Mouse (Mus musculus) intestine, postnatal 0 days (tissue): ENCODE measurements around the gene Inhbe. TPM values are rescaled to one million over a fixed set of nuclear protein-coding genes. Genes with fewer than 3 reads are reported as not detected.

Source experiments
- ATAC-seq: fragments of 200-750 bp; cut with Nextera tagmentation; 2 replicates; pipeline ENCODE4 v1.8.0; 2017; ENCODE audit warnings: mild to moderate bottlenecking, moderate TSS enrichment, moderate library complexity
- H3K27ac ChIP-seq: fragments of 300-500 bp; sonication (generic); 2 replicates; pipeline ENCODE4 v1.5.1; 2014; ENCODE audit warnings: mild to moderate bottlenecking, low read depth, low read length, moderate library complexity
- H3K27me3 ChIP-seq: fragments of 300-500 bp; sonication (generic); replicated peaks from 2 replicates; pipeline ENCODE4 v1.6.1; 2014; ENCODE audit warnings: low read length, mixed read lengths; ENCODE audit not compliant: control insufficient read depth, insufficient read depth
- H3K36me3 ChIP-seq: fragments of 300-500 bp; sonication (generic); 2 replicates; pipeline ENCODE4 v1.6.1; 2014; ENCODE audit warnings: mild to moderate bottlenecking, moderate library complexity; ENCODE audit not compliant: control insufficient read depth, insufficient read depth
- H3K4me1 ChIP-seq: fragments of 300-500 bp; sonication (generic); replicated peaks from 2 replicates; pipeline ENCODE4 v1.6.1; 2014; ENCODE audit warnings: antibody characterized with exemption, low read length, mixed read lengths; ENCODE audit not compliant: control insufficient read depth, insufficient read depth
- H3K4me2 ChIP-seq: fragments of 300-500 bp; sonication (generic); replicated peaks from 2 replicates; pipeline ENCODE4 v1.6.1; 2014; ENCODE audit warnings: low read depth, mild to moderate bottlenecking, moderate library complexity
- H3K4me3 ChIP-seq: fragments of 300-500 bp; sonication (generic); 2 replicates; pipeline ENCODE4 v1.5.1; 2014; ENCODE audit warnings: low read depth, low read length
- H3K9ac ChIP-seq: fragments of 300-500 bp; sonication (generic); 2 replicates; pipeline ENCODE4 v1.6.1; 2014; ENCODE audit warnings: mild to moderate bottlenecking, low read depth, low read length
- H3K9me3 ChIP-seq: fragments of 300-500 bp; sonication (generic); 2 replicates; pipeline ENCODE4 v1.6.1; 2016; ENCODE audit warnings: mixed run types; ENCODE audit not compliant: control insufficient read depth
- CTCF ChIP-seq: sonication (generic); IDR thresholded peaks from 2 replicates; pipeline ENCODE4 v1.5.1; 2016; ENCODE audit warnings: low read depth, mild to moderate bottlenecking, control low read depth, antibody characterized with exemption, moderate library complexity
- WGBS: fragments of 180-500 bp; shearing (Covaris S2); extraction: QIAGEN DNeasy Blood & Tissue Kit; methylation state at CpG from one replicate; pipeline ENCODE4 v1.1.7; 2014; 5-methylcytosine and 5-hydroxymethylcytosine counted together
- polyA plus RNA-seq: library from polyadenylated mRNA; unstranded; fragments of >200 nt; fragmentation: Nextera tagmentation; extraction: Ambion mirVana; gene quantifications from 2 replicates; pipeline ENCODE4 v1.2.1, GENCODE M21; 2015

Gene Inhbe
- polyA plus RNA-seq, 1 experiment from 2014 or later = 0.04 TPM

- Histone ChIP-seq H3K36me3 (no peaks in the 10 kb centered on the region), H3K4me2 (peak overlapping the region; percentile 84), H3K9ac (peak overlapping the region; percentile 96; the same call in 1 of the 2 replicates), H3K27ac (no peak overlapping the region), H3K27me3 (no peaks in the 10 kb centered on the region), H3K9me3 (no peaks in the 10 kb centered on the region), H3K4me3 (peak overlapping the region; percentile 73), H3K4me1 (no peaks in the 10 kb centered on the region; the same call in 1 of the 2 replicates)
- no peak for TF ChIP-seq CTCF
- 81% methylated on average over 8 of the region's 8 CpGs for whole genome bisulfite sequencing
- ATAC-seq = no peak
Measured at GRCm38 (mm10) chr10:127379654-127380053, 25.4 kb upstream of the Inhbe start.

- no peaks in the 10 kb centered on the region for H3K9me3 ChIP-seq
- no peak overlapping the region for H3K9ac ChIP-seq
- TF ChIP-seq CTCF = no peak
- WGBS = 35% methylated on average over 3 of the region's 3 CpGs
- no peaks in the 10 kb centered on the region; the same call in 1 of the 2 replicates for H3K4me1 ChIP-seq
- no peaks in the 10 kb centered on the region for H3K36me3 ChIP-seq
- no peak for ATAC-seq
- H3K27me3 ChIP-seq = no peaks in the 10 kb centered on the region
- no peak overlapping the region for H3K4me2 ChIP-seq
- H3K27ac ChIP-seq = no peak overlapping the region
- H3K4me3 ChIP-seq = no peak overlapping the region
Measured at GRCm38 (mm10) chr10:127377700-127378099, 23.5 kb upstream of the Inhbe start.

GRCm38 (mm10) chr10:127371023-127371422, 16.8 kb upstream of the Inhbe start:
- no peaks in the 10 kb centered on the region for H3K9me3 ChIP-seq
- no peak overlapping the region for H3K4me3 ChIP-seq
- H3K27me3 ChIP-seq = no peaks in the 10 kb centered on the region
- no peak overlapping the region for H3K4me2 ChIP-seq
- no peak overlapping the region for H3K27ac ChIP-seq
- H3K4me1 ChIP-seq = no peaks in the 10 kb centered on the region
- TF ChIP-seq CTCF = no peak
- no peak for ATAC-seq
- H3K36me3 ChIP-seq = no peaks in the 10 kb centered on the region
- 69% methylated on average over 2 of the region's 2 CpGs for WGBS
- no peak overlapping the region for H3K9ac ChIP-seq

- WGBS = 78% methylated on average over 22 of the region's 22 CpGs
- ATAC-seq = no peak
- TF ChIP-seq CTCF = no peak
- H3K9ac ChIP-seq = no peak within 1 kb of the TSS
- no peaks in the 10 kb centered on the region for H3K4me1 ChIP-seq
- H3K27me3 ChIP-seq = no peaks in the 10 kb centered on the region
- no peaks in the 10 kb centered on the region for H3K9me3 ChIP-seq
- H3K4me3 ChIP-seq = no peak within 1 kb of the TSS
- H3K4me2 ChIP-seq = no peak within 1 kb of the TSS
- no peaks in the 10 kb centered on the region for H3K36me3 ChIP-seq
- H3K27ac ChIP-seq = no peak within 1 kb of the TSS
Measured at GRCm38 (mm10) chr10:127369834-127370820, 15.9 kb upstream of the Inhbe start, which contains the start of gene Inhbc. Inhbc (minus strand) TSS chr10:127370431.

GRCm38 (mm10) chr10:127368273-127368672, 14.1 kb upstream of the Inhbe start:
- no peaks in the 10 kb centered on the region for H3K27me3 ChIP-seq
- H3K36me3 ChIP-seq = no peaks in the 10 kb centered on the region
- WGBS = 53% methylated on average over 2 of the region's 2 CpGs
- H3K9ac ChIP-seq = no peak overlapping the region
- no peak for TF ChIP-seq CTCF
- no peak overlapping the region for H3K4me3 ChIP-seq
- H3K4me2 ChIP-seq = no peak overlapping the region
- ATAC-seq = no peak
- H3K27ac ChIP-seq = no peak overlapping the region
- H3K9me3 ChIP-seq = no peaks in the 10 kb centered on the region
- no peaks in the 10 kb centered on the region for H3K4me1 ChIP-seq

GRCm38 (mm10) chr10:127367116-127367515, 12.9 kb upstream of the Inhbe start:
- H3K4me1 ChIP-seq = no peaks in the 10 kb centered on the region
- H3K36me3 ChIP-seq = no peaks in the 10 kb centered on the region
- H3K9me3 ChIP-seq = no peaks in the 10 kb centered on the region
- H3K27me3 ChIP-seq = no peaks in the 10 kb centered on the region
- no peak overlapping the region for H3K4me3 ChIP-seq
- H3K9ac ChIP-seq = no peak overlapping the region
- no peak for TF ChIP-seq CTCF
- WGBS = 85% methylated on average over 5 of the region's 5 CpGs
- no peak for ATAC-seq
- no peak overlapping the region for H3K27ac ChIP-seq
- H3K4me2 ChIP-seq = no peak overlapping the region
